Mouse (Mus musculus) heart, postnatal 0 days (tissue): ENCODE results near the gene Bcl9.
A peak's percentile ranks its signal among the peaks of the same experiment; 100 is the strongest.

Source experiments
- CTCF ChIP-seq: IDR thresholded peaks from 2 replicates; pipeline ENCODE4 v1.5.1; 2016; ENCODE audit warnings: antibody characterized with exemption, control low read depth, low read depth
- EP300 ChIP-seq: IDR thresholded peaks from 2 replicates; pipeline ENCODE4 v1.6.1; 2016; ENCODE audit warnings: antibody characterized with exemption, low read depth

DNA sequence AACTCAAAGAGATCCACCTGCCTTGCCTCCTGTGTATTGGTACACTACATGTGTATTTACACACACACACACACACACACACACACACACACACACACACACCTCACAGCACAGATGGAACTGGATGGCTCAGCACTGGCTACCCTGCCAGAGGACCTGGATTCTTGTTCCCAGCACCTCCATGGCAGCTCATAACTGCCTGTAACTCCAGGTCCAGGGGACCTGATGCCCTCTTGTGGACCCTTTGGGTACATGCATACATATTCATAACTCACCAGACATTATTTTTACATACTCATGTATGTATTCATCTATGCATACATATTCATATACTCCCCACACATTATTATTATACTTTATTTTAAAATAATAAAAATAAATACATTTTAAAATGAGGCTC, 2.2 kb upstream of the Bcl9 start:
- no peak for TF ChIP-seq EP300
- TF ChIP-seq CTCF, result peak; percentile 29; the same call in 1 of the 2 replicates
